Mouse (Mus musculus) liver, adult 2 months (tissue): ENCODE results near the gene Eif2b2. TPM values are rescaled to one million over a fixed set of nuclear protein-coding genes. Genes with fewer than 3 reads are reported as not detected.
A peak's percentile ranks its signal among the peaks of the same experiment; 100 is the strongest.

Experiments used
- DNase-seq: peaks from one replicate; pipeline ENCODE4 v3.0.0-alpha.2; 2011; ENCODE audit warnings: low read depth, low spot score; ENCODE audit errors: extremely low read depth
- H3K27ac ChIP-seq: fragments of 200-500 bp; replicated peaks from 2 replicates; pipeline ENCODE4 v1.5.1; 2012; ENCODE audit warnings: low read depth, mild to moderate bottlenecking, control low read depth, inconsistent platforms, low read length; ENCODE audit not compliant: insufficient read depth
- H3K27me3 ChIP-seq: fragments of 200-500 bp; 2 replicates; pipeline ENCODE4 v1.6.1; 2012; ENCODE audit warnings: mild to moderate bottlenecking, moderate library complexity, low read length, inconsistent platforms; ENCODE audit not compliant: control insufficient read depth, insufficient read depth
- H3K36me3 ChIP-seq: fragments of 200-500 bp; 2 replicates; pipeline ENCODE4 v1.6.1; 2012; ENCODE audit warnings: low read length, inconsistent platforms; ENCODE audit not compliant: control insufficient read depth, insufficient read depth
- H3K4me1 ChIP-seq: fragments of 200-500 bp; 2 replicates; pipeline ENCODE4 v1.6.1; 2011; ENCODE audit warnings: low read length; ENCODE audit not compliant: control insufficient read depth, insufficient read depth
- H3K4me3 ChIP-seq: fragments of 200-500 bp; 2 replicates; pipeline ENCODE4 v1.5.1; 2011; ENCODE audit warnings: low read depth, mild to moderate bottlenecking, control low read depth, low read length, moderate library complexity; ENCODE audit not compliant: insufficient read depth
- H3K79me2 ChIP-seq: fragments of 200-500 bp; 2 replicates; pipeline ENCODE4 v1.6.1; 2012; ENCODE audit warnings: inconsistent platforms, mild to moderate bottlenecking, low read length, moderate library complexity; ENCODE audit not compliant: control insufficient read depth, insufficient read depth
- H3K9ac ChIP-seq: fragments of 200-500 bp; 2 replicates; pipeline ENCODE4 v1.6.1; 2012; ENCODE audit warnings: low read depth, mild to moderate bottlenecking, control low read depth, inconsistent platforms, low read length
- CTCF ChIP-seq: fragments of 200-500 bp; IDR thresholded peaks from 2 replicates; pipeline ENCODE4 v1.5.1; 2011; ENCODE audit warnings: low read depth, low read length, control low read depth
- POLR2A ChIP-seq: fragments of 200-500 bp; IDR thresholded peaks from 2 replicates; pipeline ENCODE4 v1.6.1; 2011; ENCODE audit warnings: low read length, control low read depth; ENCODE audit not compliant: insufficient read depth; ENCODE audit errors: extremely low read depth
- WGBS: fragments of 180-500 bp; shearing (Covaris S2); methylation state at CpG from one replicate; pipeline ENCODE4 v1.1.7; 2018; 5-methylcytosine and 5-hydroxymethylcytosine counted together
- polyA plus RNA-seq: library from polyadenylated mRNA; depleted of rRNA; stranded (reverse); fragments of >200 nt; gene quantifications from 2 replicates; pipeline ENCODE4 v1.2.3, GENCODE M21; 2012
- total RNA-seq: library from RNA; depleted of rRNA; stranded (reverse); fragments of >200 nt; gene quantifications from 2 replicates; pipeline ENCODE4 v1.2.3, GENCODE M21; 2014

The Eif2b2 gene
- total and polyA plus RNA-seq, 2 experiments, result 23.1 to 54.8 TPM

GRCm38 (mm10) chr12:85237553-85237952, 18.3 kb downstream of the Eif2b2 start:
- Histone ChIP-seq H3K9ac (no peak overlapping the region), H3K36me3 (peaks cover 11% of the 10 kb centered on the region; the same call in 1 of the 2 replicates), H3K4me3 (no peak overlapping the region), H3K27me3 (no peaks in the 10 kb centered on the region), H3K27ac (no peak overlapping the region), H3K4me1 (no peaks in the 10 kb centered on the region), H3K79me2 (no peaks in the 10 kb centered on the region)
- TF ChIP-seq CTCF (no peak), POLR2A (no peak)
- 95% methylated on average over 5 of the region's 5 CpGs for WGBS
- DNase-seq, result no peak

- no peaks in the 10 kb centered on the region for H3K79me2 ChIP-seq
- WGBS, result 93% methylated on average over 3 of the region's 3 CpGs
- no peak overlapping the region for H3K9ac ChIP-seq
- H3K4me3 ChIP-seq, result no peak overlapping the region
- H3K27ac ChIP-seq, result no peak overlapping the region
- H3K4me1 ChIP-seq, result no peaks in the 10 kb centered on the region
- peaks cover 9% of the 10 kb centered on the region for H3K36me3 ChIP-seq
- TF ChIP-seq POLR2A (no peak), CTCF (no peak)
- no peaks in the 10 kb centered on the region for H3K27me3 ChIP-seq
- DNase-seq, result no peak
Measured at GRCm38 (mm10) chr12:85252083-85252482, 32.8 kb downstream of the Eif2b2 start.

DNA sequence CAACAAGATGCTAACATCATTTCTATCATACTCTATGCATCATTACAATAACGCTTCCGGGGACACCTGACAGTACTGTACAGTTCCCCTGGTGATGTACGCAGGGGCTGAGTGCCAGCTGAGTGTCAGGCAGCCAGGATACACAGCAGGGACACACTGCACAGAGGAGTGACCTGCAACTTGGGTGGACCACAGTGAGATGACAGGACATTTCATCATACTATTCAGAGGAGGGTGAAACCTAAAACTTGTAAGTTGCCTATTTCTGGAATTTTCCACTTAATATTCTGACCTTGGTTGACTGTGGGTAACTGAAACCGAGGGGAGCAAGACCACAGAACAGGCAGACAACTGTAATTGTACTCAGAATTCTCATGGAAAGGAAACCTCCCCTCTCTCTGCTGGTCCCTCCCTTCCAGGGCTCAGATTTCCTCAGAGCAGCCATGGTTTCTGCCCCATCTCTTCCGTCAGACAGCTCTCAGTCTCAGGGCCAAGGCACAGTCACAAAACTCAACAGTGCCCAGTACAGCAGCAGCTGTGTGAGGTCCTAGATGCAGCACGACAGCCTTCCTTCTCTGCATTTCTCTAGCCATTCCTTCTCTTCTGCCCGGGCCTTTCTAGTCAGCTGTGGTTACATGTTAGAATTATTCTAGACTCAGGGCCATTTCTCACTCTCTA, 36.9 kb downstream of the Eif2b2 start:
- Histone ChIP-seq H3K4me3 (no peak overlapping the region), H3K9ac (no peak overlapping the region), H3K79me2 (no peaks in the 10 kb centered on the region), H3K36me3 (peaks cover 11% of the 10 kb centered on the region), H3K27ac (no peak overlapping the region), H3K27me3 (no peaks in the 10 kb centered on the region), H3K4me1 (no peaks in the 10 kb centered on the region; the same call in 1 of the 2 replicates)
- DNase-seq, result no peak
- 83% methylated on average over 7 of the region's 7 CpGs for WGBS
- TF ChIP-seq POLR2A (no peak), CTCF (no peak)

DNA sequence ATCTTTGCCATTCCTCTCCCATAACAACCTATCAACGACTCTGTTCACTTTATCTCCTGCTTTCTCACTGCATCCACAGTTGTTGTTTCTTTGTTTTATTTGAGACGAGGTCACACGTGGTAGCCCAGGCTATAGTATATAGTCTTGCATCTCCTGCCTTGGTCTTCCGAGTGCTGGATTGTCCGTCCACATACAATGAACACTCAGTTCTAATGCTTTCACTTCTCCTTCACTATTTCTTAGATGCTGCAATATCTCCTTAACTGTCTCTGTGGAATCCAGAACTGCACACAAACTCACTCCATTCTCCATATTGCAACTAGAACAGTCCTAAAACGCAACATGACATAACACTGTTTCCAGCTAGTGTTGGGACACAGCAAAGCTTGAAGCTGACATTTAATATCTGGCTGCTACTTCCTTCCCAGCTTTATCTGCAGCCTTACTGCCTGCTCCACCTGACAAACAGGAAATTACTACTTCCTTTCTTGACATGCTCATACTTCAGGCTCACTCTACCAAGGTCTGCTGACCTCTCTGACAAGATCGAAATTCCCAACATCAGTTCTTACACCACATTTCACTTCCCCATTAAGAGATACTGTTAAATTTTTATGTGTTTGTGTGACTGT, 37.8 kb downstream of the Eif2b2 start:
- H3K4me3 ChIP-seq, result no peak overlapping the region
- no peak overlapping the region for H3K9ac ChIP-seq
- no peaks in the 10 kb centered on the region for H3K79me2 ChIP-seq
- H3K36me3 ChIP-seq, result peaks cover 11% of the 10 kb centered on the region
- no peaks in the 10 kb centered on the region for H3K27me3 ChIP-seq
- 70% methylated on average over 7 of the region's 7 CpGs for WGBS
- no peak for TF ChIP-seq POLR2A
- no peak for TF ChIP-seq CTCF
- H3K27ac ChIP-seq, result peak overlapping the region; percentile 49; the same call in 1 of the 2 replicates
- H3K4me1 ChIP-seq, result no peaks in the 10 kb centered on the region; the same call in 1 of the 2 replicates
- peak; percentile 35 for DNase-seq

GRCm38 (mm10) chr12:85262489-85262888, 43.2 kb downstream of the Eif2b2 start:
- no peak overlapping the region for H3K9ac ChIP-seq
- no peaks in the 10 kb centered on the region for H3K27me3 ChIP-seq
- H3K36me3 ChIP-seq, result peaks cover 9% of the 10 kb centered on the region
- no peaks in the 10 kb centered on the region; the same call in 1 of the 2 replicates for H3K4me1 ChIP-seq
- H3K27ac ChIP-seq, result no peak overlapping the region
- TF ChIP-seq POLR2A, result no peak
- no peak for TF ChIP-seq CTCF
- no peaks in the 10 kb centered on the region for H3K79me2 ChIP-seq
- no peak overlapping the region for H3K4me3 ChIP-seq
- 88% methylated on average over 10 of the region's 10 CpGs for WGBS
- no peak for DNase-seq

DNA sequence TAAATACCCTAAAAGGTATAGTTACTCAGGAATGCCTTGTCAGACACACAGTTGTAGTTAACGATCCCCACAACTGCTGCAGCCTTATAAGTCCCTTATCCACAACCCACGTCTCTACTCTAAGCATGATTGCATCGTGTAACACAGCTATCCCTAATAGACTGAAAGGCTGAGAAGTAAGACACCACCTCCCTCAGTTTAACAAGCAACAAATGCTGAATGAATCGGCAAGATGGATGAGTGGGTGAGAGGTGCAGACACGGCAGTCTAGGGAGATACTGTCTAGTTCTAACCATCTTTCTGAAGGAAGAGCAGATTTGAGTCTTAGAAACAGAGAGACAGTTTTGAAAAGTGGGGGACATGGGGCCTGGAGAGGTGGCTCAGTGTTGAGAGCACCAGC, 43.9 kb downstream of the Eif2b2 start:
- Histone ChIP-seq H3K4me3 (no peak overlapping the region), H3K9ac (no peak overlapping the region), H3K4me1 (no peaks in the 10 kb centered on the region), H3K27ac (no peak overlapping the region), H3K79me2 (no peaks in the 10 kb centered on the region), H3K36me3 (peaks cover 10% of the 10 kb centered on the region), H3K27me3 (no peaks in the 10 kb centered on the region)
- no peak for DNase-seq
- WGBS, result 90% methylated on average over 5 of the region's 5 CpGs
- TF ChIP-seq POLR2A (no peak), CTCF (no peak)
